Mouse (Mus musculus): ENCODE data around the gene Gpcpd1.

Gpcpd1 gene

DNA sequence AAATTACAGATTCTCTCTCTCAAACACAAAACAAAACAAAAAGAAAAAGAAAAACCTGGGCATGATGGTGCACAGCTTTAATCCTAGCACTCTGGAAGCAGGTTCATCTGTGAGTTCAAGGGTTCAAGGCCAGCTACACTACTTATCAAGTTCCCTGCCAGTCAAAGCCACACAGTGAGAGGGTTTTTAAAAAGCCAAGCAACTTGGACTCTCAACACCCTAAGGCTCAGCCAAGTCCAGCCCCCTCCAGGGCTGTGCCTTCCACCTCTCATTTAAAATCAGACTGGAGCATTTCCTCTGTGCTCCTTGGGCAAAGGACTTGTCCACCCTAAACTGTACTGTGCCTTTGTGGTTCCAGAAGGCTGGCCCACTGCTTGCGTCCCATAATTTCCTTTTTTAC lies 3.3 kb downstream of the Gpcpd1 start:
- DNase-seq: peak; percentile 30 to 48

DNA sequence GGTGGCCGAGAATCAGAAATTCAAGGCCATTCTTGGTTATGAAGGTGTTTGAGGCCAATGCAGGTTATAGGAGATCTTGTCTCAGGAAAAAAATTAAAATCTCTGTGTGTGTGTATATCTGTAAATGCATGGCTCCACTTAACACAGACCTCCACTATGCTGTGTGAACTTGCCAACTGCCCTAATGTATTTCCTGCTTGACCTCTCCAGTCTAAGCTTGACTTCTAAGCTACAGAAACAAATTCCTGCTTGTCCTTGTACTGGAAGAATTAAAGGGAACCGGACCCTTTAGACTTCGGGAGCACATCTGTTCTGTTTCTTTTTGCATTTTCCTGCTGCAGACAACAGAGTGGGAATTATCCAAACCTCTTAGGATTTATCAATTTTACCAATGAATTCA lies 4.4 kb downstream of the Gpcpd1 start:
- DNase-seq: no peak

DNA sequence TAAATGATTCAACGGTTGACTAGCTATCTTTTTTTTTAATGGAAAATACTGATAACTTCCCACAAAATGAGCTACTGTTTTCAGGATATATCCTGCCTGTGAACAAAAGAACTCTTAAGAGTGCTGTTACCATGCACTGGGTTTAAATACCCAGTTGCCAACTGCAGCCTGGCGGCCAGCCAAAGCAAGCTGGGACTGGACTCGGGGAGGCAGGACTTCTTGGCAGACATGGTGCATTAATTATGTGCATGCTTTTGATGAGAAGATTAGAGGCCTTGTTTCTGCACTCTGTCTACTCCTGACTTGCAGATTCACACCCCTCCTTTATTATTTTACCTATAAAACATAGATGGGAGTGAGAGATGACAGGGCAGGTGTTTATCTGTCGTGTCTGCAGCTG lies 5.3 kb downstream of the Gpcpd1 start:
- peak; percentile 89 to 92 for DNase-seq

DNA sequence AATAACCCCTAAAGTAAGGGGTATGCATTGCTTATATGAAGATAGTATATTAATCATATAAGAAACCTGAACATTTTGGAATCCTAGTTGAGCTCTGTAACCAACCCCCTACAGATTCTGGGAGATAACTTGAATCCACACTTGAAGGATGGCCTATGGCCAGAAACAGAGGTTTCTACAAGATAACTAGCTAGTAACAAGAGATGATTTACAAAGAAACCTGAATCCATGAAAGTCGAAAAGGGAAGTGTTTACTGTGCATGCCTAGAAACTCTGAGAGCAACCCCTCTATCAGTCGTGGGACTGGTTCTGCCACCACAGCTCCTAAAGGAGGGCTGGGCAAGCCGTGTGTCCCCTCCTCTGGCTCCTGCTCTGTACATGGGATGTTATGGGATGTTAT lies 7.8 kb downstream of the Gpcpd1 start:
- peak in 1 of 2 experiments; percentile 0 for DNase-seq

DNA sequence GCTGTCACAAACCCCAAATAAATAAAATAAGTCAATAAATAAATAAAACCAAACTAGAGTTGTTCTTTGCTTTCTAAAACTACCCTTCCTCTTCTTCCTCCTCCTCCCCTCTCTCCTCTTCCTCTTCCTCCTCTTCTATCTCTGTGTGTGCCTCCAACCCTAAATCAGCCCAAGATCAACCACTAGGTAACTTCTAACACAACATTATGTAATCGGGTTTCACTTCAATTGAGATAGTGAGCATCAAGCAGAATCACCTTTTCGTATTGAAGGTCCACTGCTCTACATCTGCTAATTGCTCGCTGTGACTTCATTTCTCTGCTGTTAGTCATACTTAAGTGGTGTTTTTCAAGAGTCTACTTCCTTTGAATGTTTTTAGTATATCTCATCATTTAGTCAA lies 8.8 kb downstream of the Gpcpd1 start:
- DNase-seq: no peak

DNA sequence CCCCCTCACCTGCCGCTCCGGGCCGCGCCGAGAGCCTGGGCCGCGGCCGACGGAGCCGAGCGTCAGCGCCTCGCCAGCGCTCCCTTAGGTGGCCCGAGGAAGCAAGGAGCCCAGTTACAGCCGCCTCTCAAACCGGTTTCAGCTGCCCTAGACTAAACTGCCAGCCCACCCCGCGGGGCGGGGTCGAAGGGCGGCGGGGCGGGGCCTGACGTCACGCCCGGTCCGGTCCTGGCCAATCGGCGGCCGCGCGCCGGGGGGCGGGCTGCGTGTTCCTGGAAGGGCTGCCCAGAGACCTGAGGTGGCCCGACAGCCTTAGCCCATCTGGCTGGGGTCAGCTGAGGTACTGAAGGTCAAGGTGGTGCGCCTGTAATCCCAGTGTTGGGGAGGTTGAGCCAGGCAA lies 9.5 kb downstream of the Gpcpd1 start:
- peak; percentile 97 to 98 for DNase-seq

DNA sequence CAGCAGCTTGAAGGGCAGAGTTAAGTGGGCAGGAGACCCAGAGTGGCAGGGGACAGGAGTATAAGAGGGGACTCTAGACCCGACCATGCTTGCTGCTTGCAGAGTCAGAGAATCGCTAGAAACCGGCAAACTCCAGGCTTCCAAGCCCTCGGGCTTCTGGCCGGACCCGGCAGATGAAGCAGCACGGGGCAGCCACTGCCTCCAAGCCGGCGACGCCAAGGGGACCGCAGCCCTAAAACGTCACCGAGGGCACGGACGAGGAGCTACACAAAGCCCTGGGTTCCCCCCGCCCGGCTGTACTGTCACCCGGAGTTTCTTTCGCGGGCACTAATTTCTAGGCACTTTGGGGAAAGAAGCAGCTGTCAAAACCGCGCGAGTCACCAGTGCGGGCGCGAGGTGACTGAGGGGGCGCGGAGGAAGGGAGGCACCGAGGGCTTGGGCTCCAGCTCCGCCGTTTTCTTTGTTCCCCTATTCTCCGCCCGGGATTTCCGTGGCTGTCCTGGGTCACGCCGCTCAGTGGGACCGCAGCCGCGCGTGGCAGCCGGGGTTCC lies 10.0 kb downstream of the Gpcpd1 start:
- DNase-seq: peak; percentile 24 to 56

DNA sequence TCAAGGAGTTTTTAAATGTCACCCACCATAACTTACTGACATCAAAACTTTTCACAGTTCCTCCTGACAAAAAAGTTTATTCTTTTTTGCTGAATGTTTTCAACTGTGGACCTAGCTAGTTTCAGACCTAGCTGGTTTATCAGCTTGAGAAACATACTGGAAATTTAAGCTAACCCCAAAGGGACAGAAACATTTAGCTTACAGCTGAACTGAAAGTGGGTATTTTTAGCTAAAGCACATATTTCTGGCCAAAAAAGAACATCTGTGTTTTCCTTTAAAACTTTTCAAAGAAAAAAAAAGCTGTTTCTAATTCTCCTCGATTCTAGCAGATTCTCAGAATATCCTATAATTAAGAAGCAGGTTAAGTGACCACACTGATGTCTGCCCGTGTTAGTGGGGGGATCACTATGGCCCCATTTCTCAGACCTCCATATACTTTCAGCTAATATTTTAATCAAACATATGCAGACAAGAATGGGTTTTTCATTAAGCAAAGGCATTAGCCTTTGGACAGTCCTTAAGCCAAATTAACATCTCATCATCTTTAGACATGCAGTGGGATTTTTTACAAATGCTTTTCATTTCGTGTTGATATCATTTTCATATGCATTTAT lies 10.9 kb downstream of the Gpcpd1 start:
- peak in 1 of 2 experiments; percentile 0 for DNase-seq

DNA sequence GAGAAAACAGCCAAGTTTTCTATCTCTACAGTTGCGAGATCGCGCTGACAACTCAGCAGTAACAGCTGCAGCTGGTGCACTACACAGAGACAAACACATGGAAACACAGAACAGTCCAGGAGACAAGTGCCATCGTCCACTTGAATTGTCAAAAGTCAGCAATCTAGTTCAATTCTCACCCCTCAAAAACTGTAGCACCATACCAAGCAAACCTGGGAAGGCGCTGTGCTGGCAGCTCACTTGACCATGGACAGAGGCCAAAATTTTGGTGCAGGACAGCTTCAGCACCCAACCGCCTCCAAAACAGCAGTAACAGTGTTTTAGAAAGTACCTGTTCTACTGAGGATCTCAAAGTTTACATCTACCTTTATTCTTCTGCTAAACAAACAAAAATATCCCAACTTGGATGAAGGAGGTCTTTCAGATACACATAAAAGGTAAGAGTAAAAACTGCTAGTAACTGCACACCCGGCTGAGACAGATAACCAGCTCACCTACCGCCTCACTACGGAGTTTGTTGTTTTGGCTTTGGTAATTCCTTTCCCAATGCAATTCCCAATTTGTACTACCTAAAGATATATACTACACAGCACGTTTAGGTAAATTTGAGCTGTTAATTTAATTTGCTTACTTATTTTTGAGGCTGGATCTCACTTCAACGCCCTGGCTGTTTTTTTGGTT lies 11.6 kb downstream of the Gpcpd1 start:
- peak; percentile 66 to 71 for DNase-seq

DNA sequence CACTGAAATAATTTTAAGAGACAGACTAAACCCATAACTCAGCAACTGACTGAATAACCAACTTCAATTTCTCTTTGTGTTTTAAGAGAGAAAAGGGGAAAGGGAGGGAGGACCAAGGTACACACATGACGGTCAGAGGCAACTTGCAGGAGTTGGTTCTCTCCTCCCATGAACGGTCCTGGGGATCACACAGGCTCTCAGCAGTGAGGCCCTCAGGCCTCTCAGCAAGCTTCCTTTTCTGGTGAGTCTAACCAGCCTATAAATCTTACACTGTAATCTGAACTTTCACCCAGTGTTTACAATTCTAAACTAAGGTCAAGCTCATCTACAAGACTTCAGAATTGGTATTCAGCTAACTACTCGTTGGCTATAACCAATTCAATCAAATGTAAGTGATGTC lies 12.3 kb downstream of the Gpcpd1 start:
- DNase-seq: no peak

DNA sequence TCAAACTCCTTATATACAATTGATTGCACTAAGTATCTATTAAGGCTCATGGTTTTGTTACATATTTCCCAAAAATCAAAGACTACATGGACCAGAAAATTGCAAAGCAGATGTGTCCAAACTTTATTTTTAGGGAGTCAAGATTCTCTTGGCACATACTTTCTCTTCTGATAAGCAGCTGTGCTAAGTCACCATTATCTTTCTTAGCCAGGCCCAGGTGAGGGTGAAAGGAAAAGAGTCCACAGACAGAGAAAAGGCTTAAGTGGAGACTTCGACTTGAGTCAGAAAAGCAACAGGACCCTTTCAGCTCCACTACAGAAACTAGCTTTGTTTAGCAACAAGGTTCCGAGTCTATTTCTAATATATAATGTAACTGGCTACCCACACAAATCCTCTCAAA lies 14.2 kb downstream of the Gpcpd1 start:
- no peak for DNase-seq

DNA sequence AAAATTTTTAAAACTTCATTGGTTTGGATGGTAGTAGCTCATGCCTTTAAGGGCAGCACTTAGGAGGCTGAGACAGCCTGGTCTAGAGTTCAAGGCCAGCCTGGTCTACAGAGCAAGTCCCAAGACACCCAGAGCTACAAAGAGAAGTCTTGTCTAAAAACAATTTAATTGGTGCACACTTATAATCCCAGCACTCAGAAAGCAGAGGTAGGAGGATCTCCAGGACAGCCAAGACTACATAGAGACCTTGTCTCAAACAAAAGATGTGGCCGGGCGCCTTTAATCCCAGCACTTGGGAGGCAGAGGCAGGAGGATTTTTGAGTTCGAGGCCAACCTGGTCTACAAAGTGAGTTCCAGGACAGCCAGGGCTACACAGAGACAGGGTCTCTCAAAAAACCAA lies 14.9 kb downstream of the Gpcpd1 start:
- DNase-seq: peak in 1 of 2 experiments; percentile 0

DNA sequence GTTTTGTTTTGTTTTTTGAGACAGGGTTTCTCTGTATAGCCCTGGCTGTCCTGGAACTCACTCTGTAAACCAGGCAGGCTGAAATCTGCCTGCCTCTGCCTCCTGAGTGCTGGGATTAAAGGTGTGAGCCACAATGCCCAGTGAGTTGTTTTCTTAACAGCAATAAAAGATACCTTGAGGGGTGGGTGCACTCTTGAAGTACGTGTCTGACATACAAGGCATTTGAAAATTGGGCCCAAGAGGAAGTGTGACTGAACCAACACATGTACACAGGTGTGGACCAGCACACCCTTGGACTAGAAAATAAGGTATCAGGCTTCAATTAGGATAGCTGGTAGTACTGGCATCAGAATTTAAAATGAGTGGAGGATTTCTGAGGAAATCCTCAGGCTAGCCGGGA lies 16.2 kb downstream of the Gpcpd1 start:
- no peak for DNase-seq

DNA sequence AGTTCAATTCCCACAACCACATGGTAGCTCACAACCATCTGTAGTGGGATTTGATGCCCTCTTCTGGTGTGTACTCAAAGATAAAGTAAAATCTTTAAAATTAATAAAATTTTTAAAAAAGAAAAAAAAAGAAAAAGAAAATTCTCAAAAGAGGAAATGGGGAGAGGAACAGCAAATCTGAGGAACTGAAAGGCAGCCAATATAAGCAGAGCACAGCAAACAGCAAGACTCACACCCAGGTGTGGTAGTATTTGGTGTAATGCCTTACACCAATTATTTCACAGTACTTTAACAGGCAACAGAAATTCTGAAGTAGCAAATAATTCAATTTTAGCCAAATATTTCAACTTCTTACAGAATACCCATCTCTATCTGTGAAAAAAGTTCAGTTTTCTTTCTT lies 16.7 kb downstream of the Gpcpd1 start:
- DNase-seq: no peak

DNA sequence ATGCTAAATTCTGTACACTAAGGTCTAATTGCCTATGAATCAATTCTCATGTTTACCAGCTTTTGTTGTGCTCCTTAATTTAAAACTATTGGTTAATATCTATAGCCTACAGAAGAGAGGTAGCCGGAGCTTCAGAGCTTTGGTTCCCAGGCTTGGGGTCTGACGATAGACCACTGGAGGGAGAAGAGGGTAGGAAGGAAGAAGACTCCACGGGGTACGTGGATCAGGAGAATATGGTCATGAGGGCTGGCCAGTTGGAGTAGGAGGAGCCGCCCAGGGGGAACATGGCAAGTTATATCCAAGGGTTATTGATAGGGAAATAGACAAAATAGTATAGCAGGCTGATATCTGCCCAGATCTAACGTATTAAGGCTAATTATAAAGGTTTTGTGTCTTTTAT lies 17.8 kb downstream of the Gpcpd1 start:
- no peak for DNase-seq

DNA sequence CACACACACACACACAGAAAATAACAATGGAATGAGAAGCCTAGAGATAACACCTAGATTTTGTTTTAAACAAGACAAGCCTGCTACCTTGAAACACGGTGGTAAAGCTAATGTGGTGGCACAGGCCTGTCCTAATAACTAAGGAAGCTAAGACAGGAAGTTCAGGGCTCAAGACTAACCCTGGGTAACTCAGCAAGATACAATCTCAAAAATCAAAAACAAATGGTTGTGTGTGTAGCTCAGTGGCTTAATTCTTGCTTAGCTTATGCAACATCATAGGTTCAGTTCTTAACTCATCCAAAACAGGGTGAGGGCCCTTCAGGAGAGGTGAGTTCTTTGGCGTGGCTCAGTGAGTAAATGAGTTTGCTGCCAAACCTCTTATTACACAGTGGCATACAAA lies 20.1 kb downstream of the Gpcpd1 start:
- DNase-seq: no peak

DNA sequence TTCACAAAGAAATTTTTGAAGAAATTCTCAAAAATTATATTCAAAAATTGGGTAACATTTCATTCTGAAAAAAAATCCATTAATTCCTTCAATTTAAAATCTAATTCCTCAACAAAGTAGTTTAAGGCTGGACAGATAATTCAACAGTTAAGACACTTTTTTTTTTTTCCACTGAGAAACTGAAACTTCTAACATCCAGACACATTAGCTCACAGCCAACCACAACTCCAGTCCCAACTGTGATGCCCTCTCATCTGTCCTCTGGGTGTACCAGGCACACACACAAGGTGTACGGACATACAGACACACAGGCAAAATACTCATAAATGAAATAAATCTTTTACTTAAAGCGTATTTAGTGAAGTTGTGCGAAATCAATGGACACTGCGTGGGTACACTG lies 25.7 kb downstream of the Gpcpd1 start:
- DNase-seq: no peak

DNA sequence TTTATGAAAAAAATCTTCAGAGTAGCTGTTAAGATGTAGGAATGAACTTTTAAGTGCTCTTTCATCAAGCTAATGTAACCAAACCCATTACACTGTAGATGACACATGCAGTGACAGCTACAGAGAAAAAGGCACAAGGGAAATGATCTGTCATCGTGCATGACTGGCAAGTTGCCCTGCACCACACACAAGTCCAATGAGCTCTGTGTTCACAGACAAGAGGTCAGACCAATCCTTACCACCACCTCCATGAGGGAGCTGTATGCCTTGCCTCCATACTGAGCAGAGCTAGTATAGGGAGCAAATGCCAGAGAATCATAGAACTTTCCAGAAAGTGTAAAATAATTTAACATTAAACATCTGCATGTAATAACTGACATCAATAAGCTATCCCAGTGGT lies 59.7 kb downstream of the Gpcpd1 start:
- no peak for DNase-seq

DNA sequence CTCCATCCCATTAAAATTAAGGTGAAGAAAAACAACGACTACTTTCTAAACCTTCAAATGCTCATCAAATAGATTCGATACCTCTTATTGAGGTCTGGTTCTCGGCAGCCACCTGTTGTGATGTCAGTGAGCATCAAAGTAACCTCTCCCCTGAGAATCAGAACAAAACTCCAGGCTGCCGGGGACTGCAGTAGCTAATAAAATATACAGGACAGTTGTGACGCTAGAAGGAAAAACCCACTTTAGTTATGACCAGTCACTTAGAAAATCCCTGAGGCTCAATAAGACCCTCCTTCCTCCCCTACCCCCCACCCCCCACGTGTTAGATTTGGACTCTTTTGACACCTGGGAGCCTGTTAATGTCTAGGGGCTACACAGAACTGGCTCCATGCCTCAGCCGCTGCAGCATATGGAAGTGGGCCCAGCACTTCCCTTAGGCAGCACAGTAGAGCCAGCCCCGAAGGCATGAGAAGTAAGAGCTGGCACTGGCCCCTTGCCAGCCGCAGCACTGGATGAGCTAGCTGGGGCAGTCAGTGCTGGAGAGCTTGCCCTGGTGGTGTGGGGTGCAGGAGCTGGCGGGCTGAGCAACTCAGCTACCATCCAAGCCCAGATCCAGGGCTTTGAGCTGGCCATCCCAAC lies 60.5 kb downstream of the Gpcpd1 start:
- DNase-seq: no peak

DNA sequence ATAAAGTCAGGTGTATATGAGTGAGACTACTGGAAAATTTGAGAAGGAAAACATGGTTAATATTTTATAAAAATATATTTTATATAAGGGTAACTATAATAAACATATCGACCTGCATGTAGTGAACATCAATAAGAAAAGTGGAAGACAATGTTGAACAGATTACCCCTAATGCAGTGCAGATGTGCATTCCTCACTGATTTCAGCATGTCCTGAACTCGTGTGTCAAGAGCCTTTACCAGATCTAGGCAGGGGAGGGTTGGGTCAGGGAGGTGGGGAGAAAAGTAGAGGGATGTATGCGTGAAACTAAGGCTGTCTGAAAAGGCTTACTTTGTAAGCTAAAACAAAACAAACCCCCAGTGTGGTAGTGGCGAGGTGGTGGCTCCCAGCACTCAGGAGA lies 61.4 kb downstream of the Gpcpd1 start:
- DNase-seq: no peak

DNA sequence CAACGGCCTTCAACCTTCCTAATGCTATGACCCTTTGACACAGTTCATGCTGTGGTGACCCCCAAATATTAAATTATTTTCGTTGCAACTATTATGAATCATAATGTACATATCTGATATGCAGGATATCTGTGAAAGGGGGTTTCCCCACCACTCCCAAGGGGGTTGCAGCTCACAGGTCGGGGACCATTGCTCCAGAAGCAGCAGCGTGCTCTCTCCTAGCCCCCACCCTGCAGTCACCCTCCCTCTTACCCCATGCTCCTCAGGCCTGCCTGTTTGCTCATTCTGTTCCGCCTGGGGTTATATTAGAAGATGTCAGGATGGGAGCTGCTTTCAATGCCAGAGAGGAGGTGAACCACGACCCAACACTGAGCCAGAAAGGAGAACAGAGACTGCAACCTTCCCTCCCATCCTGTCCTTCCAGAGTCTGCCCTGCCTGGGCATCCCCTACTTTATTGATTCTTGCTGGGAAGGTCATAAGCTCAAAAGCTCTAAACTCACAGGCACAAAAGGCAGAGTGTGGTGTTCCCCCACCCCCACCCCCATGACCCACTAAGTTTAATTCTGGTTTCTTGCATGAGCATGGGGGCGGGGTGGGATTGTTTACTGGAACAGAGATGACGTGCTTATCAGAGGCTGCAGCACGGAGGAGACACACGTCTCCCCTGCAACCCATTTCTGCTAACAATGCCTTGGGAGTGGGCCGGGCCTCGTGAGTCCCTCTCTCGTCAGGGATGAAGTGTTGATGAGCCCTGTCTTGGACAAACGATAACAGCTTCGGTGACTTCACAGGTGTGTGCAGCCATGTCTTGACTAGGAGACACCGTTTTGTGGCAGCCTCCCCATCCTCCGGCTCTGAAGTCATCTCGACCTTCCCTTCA lies 69.3 kb downstream of the Gpcpd1 start:
- no peak for DNase-seq

DNA sequence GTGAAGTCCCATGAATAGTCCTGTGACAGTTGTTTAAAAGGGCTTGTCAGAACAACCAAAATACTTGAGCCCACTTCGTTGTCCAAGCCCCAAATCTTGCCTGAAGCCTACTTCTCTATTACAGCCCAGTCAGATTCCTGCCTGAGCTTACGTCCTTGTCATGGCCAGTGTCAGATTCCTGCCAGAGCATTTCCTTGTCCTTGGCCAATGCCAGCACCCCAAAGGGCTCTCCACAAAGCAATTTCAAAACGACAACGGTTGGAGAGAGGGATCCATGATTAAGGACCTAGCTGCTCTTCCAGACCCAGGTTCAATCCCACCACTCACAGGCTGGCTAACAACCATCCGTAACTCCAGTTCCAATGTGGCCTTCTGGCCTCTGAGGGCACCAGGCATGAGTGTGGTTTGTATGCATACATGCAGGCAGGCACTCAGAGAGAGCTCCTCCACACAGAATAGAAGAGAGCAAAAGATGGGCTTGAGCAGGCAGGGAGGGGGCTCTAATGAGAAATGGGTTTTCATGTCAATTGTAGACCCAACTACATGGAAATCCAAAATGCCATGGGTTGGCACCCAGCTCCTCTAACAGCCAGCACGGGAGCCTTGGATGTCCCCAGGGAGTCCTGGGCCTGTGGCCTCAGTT lies 70.2 kb downstream of the Gpcpd1 start:
- DNase-seq: no peak
